In genomic region chr9:110660856-110661612, GRCm38 (mm10) we compare ENCODE assay signal across 27 mouse cellular contexts. TPM values are rescaled to one million over a fixed set of nuclear protein-coding genes. Genes with fewer than 3 reads are reported as not detected.
A peak's percentile ranks its signal among the peaks of the same experiment; 100 is the strongest.
DNase-seq lines count a peak whose midpoint lies in the region; ATAC-seq and TF ChIP-seq lines count a peak whose summit lies in the region.
"Had no signal": no experiment of that assay in that cellular context is flagged by ENCODE, and none has a peak within 500 bp of the region (broad histone marks: within the 10 kb centered on the region; RNA-seq: fewer than 3 reads in every experiment).

No protein-coding gene starts in this region.

- no peaks in the 10 kb centered on the region for H3K27me3 ChIP-seq in megakaryocyte, embryonic 14.5 days (replicated peaks)
- H3K27me3 ChIP-seq in liver, embryonic 12.5 days (replicated peaks): no peaks in the 10 kb centered on the region
- H3K27me3 ChIP-seq in hindbrain, embryonic 10.5 days (ENCODE audit: insufficient read depth, poor library complexity, severe bottlenecking): no peaks in the 10 kb centered on the region
- H3K27me3 ChIP-seq: embryonic facial prominence, embryonic 12.5 days; forebrain, embryonic 13.5 days; hindbrain, embryonic 15.5 days; midbrain, embryonic 12.5 days; neural tube, embryonic 12.5 days had no signal

- H3K36me3 ChIP-seq in megakaryocyte, embryonic 14.5 days (replicated peaks; ENCODE audit: low read length): peaks cover 44% of the 10 kb centered on the region
- H3K36me3 ChIP-seq in liver, embryonic 12.5 days: peaks cover 19% of the 10 kb centered on the region
- peaks cover 11% of the 10 kb centered on the region for H3K36me3 ChIP-seq in hindbrain, embryonic 10.5 days
- H3K36me3 ChIP-seq: hindbrain, embryonic 15.5 days; midbrain, embryonic 12.5 days had no signal

- DNase-seq in yolk sac, embryonic 10.5 days (ENCODE audit: low spot score): peak; percentile 80
- DNase-seq in hindbrain, embryonic 10.5 days (ENCODE audit: low spot score): no peak
- no peak for DNase-seq in cerebellum, adult 9-10 months
- DNase-seq: adrenal gland, postnatal 36 days; B cell, adult 2 months; cerebellum, postnatal 10 days; gastrocnemius, postnatal 10 days; heart, adult 2 months; heart, postnatal 36 days; kidney, adult 11 months; left cerebral cortex, postnatal 4 days; lung, postnatal 14 days; thymus, adult 18-20 months; thymus, postnatal 4 days had no signal

- TF ChIP-seq POLR2A in bone marrow macrophage, adult 2 months (IDR thresholded peaks at IDR 0.05; ENCODE audit: borderline replicate concordance, low read depth, low read length): no peak

- WGBS in liver, embryonic 12.5 days (ENCODE audit: insufficient replicate concordance): 33% methylated on average over 7 of the region's 7 CpGs
- WGBS in hindbrain, embryonic 10.5 days: 90% methylated on average over 7 of the region's 7 CpGs

- 0 out of 2 replicates have a peak overlapping the region, but pooled peaks have one; percentile 4 for H3K9ac ChIP-seq in liver, embryonic 12.5 days
- H3K9ac ChIP-seq: embryonic facial prominence, embryonic 12.5 days; forebrain, embryonic 13.5 days; hindbrain, embryonic 15.5 days; liver, embryonic 14.5 days; midbrain, embryonic 12.5 days; neural tube, embryonic 12.5 days had no signal

- peak overlapping the region; percentile 33 for H3K27ac ChIP-seq in bone marrow macrophage, adult 2 months (ENCODE audit: insufficient read depth, low read depth, low read length)
- H3K27ac ChIP-seq in liver, embryonic 12.5 days: peak overlapping the region; percentile 66
- H3K27ac ChIP-seq in hindbrain, embryonic 10.5 days: no peak overlapping the region
- H3K27ac ChIP-seq: embryonic facial prominence, embryonic 12.5 days; forebrain, embryonic 13.5 days; heart, adult 2 months; hindbrain, embryonic 15.5 days; kidney, postnatal 0 days; liver, embryonic 14.5 days; midbrain, embryonic 12.5 days; neural tube, embryonic 12.5 days had no signal

- H3K4me3 ChIP-seq in megakaryocyte, embryonic 14.5 days (replicated peaks): peak overlapping the region; percentile 64
- H3K4me3 ChIP-seq in bone marrow macrophage, adult 2 months (ENCODE audit: insufficient read depth, low read length): no peak overlapping the region
- no peak overlapping the region for H3K4me3 ChIP-seq in liver, embryonic 12.5 days
- H3K4me3 ChIP-seq in hindbrain, embryonic 10.5 days: no peak overlapping the region
- H3K4me3 ChIP-seq: embryonic facial prominence, embryonic 12.5 days; erythroblast, embryonic 14.5 days; forebrain, embryonic 13.5 days; heart, adult 2 months; hindbrain, embryonic 15.5 days; midbrain, embryonic 12.5 days; neural tube, embryonic 12.5 days had no signal

- ATAC-seq in megakaryocyte, adult 5-6 weeks (ENCODE audit: poor library complexity, severe bottlenecking): no peak
- ATAC-seq in liver, embryonic 12.5 days: no peak
- ATAC-seq: activated CD4-positive, CD25-positive, alpha-beta regulatory T cell, adult 4 months; forebrain, embryonic 13.5 days had no signal

- peaks cover 79% of the 10 kb centered on the region for H3K4me1 ChIP-seq in megakaryocyte, embryonic 14.5 days
- peaks cover 54% of the 10 kb centered on the region for H3K4me1 ChIP-seq in bone marrow macrophage, adult 2 months (ENCODE audit: control insufficient read depth, insufficient read depth, low read length)
- H3K4me1 ChIP-seq in liver, embryonic 12.5 days: peaks cover 88% of the 10 kb centered on the region
- H3K4me1 ChIP-seq in hindbrain, embryonic 10.5 days (replicated peaks): peaks cover 32% of the 10 kb centered on the region

- H3K4me2 ChIP-seq in liver, embryonic 12.5 days: peak overlapping the region; percentile 28
- H3K4me2 ChIP-seq: embryonic facial prominence, embryonic 12.5 days; forebrain, embryonic 13.5 days; hindbrain, embryonic 15.5 days; midbrain, embryonic 12.5 days; neural tube, embryonic 12.5 days had no signal

- no peak for TF ChIP-seq CTCF in bone marrow macrophage, adult 2 months (IDR thresholded peaks at IDR 0.05; ENCODE audit: low read depth, low read length)

- H3K9me3 ChIP-seq in megakaryocyte, embryonic 14.5 days: no peaks in the 10 kb centered on the region
- no peaks in the 10 kb centered on the region for H3K9me3 ChIP-seq in liver, embryonic 12.5 days (replicated peaks)
- no peaks in the 10 kb centered on the region for H3K9me3 ChIP-seq in hindbrain, embryonic 10.5 days
- H3K9me3 ChIP-seq: embryonic facial prominence, embryonic 12.5 days; forebrain, embryonic 13.5 days; hindbrain, embryonic 15.5 days; midbrain, embryonic 12.5 days; neural tube, embryonic 12.5 days had no signal

RNA-seq across cellular contexts. Expression of gene Ccdc12, which starts 4.7 kb away (rescaled TPM):
- 77.7 and 537 TPM in 2 replicates for polyA plus RNA-seq in megakaryocyte, embryonic 14.5 days (2012; ENCODE audit: insufficient read depth, low replicate concordance)
- 204 and 210 TPM in 2 replicates for total RNA-seq in megakaryocyte, adult 5-6 weeks (2015)
- total RNA-seq in megakaryocyte, adult 5-6 weeks (2017): 165 and 180 TPM in 2 replicates
- 134 and 143 TPM in 2 replicates for polyA plus RNA-seq in bone marrow macrophage, adult 2 months (2012; ENCODE audit: insufficient read depth, insufficient read length, missing spikeins)
- polyA plus RNA-seq in liver, embryonic 12.5 days (2016; fragmentation: Nextera tagmentation; extraction: Ambion mirVana): 103 and 105 TPM in 2 replicates
- 173 and 180 TPM in 2 replicates for polyA plus RNA-seq in hindbrain, embryonic 10.5 days (2016; fragmentation: Nextera tagmentation; extraction: Ambion mirVana)

RNA-seq across cellular contexts. Expression of gene Nbeal2, which starts 7.1 kb away (rescaled TPM):
- polyA plus RNA-seq in megakaryocyte, embryonic 14.5 days (2012; ENCODE audit: insufficient read depth, low replicate concordance): 102 and 106 TPM in 2 replicates
- 42.1 and 52.5 TPM in 2 replicates for total RNA-seq in megakaryocyte, adult 5-6 weeks (2015)
- total RNA-seq in megakaryocyte, adult 5-6 weeks (2017): 29.1 and 35.9 TPM in 2 replicates
- 50.4 and 51.9 TPM in 2 replicates for polyA plus RNA-seq in bone marrow macrophage, adult 2 months (2012; ENCODE audit: insufficient read depth, insufficient read length, missing spikeins)
- 4.7 and 4.9 TPM in 2 replicates for polyA plus RNA-seq in liver, embryonic 12.5 days (2016; fragmentation: Nextera tagmentation; extraction: Ambion mirVana)
- polyA plus RNA-seq in hindbrain, embryonic 10.5 days (2016; fragmentation: Nextera tagmentation; extraction: Ambion mirVana): 1.4 and 1.7 TPM in 2 replicates

RNA-seq across cellular contexts. Expression of gene Nradd, which starts 36.8 kb away (rescaled TPM):
- 6.7 and 12.4 TPM in 2 replicates for polyA plus RNA-seq in megakaryocyte, embryonic 14.5 days (2012; ENCODE audit: insufficient read depth, low replicate concordance)
- total RNA-seq in megakaryocyte, adult 5-6 weeks (2015): 4.6 and 5.2 TPM in 2 replicates
- 2.0 and 3.5 TPM in 2 replicates for total RNA-seq in megakaryocyte, adult 5-6 weeks (2017)
- 6.8 and 10.0 TPM in 2 replicates for polyA plus RNA-seq in bone marrow macrophage, adult 2 months (2012; ENCODE audit: insufficient read depth, insufficient read length, missing spikeins)
- polyA plus RNA-seq in liver, embryonic 12.5 days (2016; fragmentation: Nextera tagmentation; extraction: Ambion mirVana): 5.3 and 6.7 TPM in 2 replicates
- polyA plus RNA-seq in hindbrain, embryonic 10.5 days (2016; fragmentation: Nextera tagmentation; extraction: Ambion mirVana): 39.9 and 49.9 TPM in 2 replicates
